Mouse (Mus musculus) hindbrain, embryonic 10.5 days (tissue): ENCODE data around the gene Mmp24. TPM values are rescaled to one million over a fixed set of nuclear protein-coding genes. Genes with fewer than 3 reads are reported as not detected.

Experiments
- DNase-seq: peaks from one replicate; pipeline ENCODE4 v3.0.0-alpha.2; 2017; ENCODE audit warnings: low spot score
- H3K27ac ChIP-seq: fragments of 300-500 bp; sonication (generic); 2 replicates; pipeline ENCODE4 v1.5.1; 2016; ENCODE audit warnings: mild to moderate bottlenecking, moderate library complexity
- H3K27me3 ChIP-seq: fragments of 300-500 bp; sonication (generic); 2 replicates; pipeline ENCODE4 v1.6.1; 2016; ENCODE audit warnings: mild to moderate bottlenecking; ENCODE audit not compliant: poor library complexity, insufficient read depth, severe bottlenecking
- H3K36me3 ChIP-seq: fragments of 300-500 bp; sonication (generic); 2 replicates; pipeline ENCODE4 v1.6.1; 2016; ENCODE audit warnings: mild to moderate bottlenecking, moderate library complexity
- H3K4me1 ChIP-seq: fragments of 300-500 bp; sonication (generic); replicated peaks from 2 replicates; pipeline ENCODE4 v1.6.1; 2016; ENCODE audit warnings: mild to moderate bottlenecking
- H3K4me3 ChIP-seq: fragments of 300-500 bp; sonication (generic); 2 replicates; pipeline ENCODE4 v1.5.1; 2016; ENCODE audit warnings: mild to moderate bottlenecking, moderate library complexity
- H3K9me3 ChIP-seq: fragments of 300-500 bp; sonication (generic); 2 replicates; pipeline ENCODE4 v1.6.1; 2016; ENCODE audit warnings: mild to moderate bottlenecking, moderate library complexity
- WGBS: fragments of 180-500 bp; shearing (Covaris S2); methylation state at CpG from one replicate; pipeline ENCODE4 v1.1.7; 2016; 5-methylcytosine and 5-hydroxymethylcytosine counted together
- polyA plus RNA-seq: library from polyadenylated mRNA; unstranded; fragments of >200 nt; fragmentation: Nextera tagmentation; extraction: Ambion mirVana; gene quantifications from 2 replicates; pipeline ENCODE4 v1.2.1, GENCODE M21; 2016

Mmp24 gene
- polyA plus RNA-seq, 1 experiment from 2014 or later = 2.5 TPM

DNA sequence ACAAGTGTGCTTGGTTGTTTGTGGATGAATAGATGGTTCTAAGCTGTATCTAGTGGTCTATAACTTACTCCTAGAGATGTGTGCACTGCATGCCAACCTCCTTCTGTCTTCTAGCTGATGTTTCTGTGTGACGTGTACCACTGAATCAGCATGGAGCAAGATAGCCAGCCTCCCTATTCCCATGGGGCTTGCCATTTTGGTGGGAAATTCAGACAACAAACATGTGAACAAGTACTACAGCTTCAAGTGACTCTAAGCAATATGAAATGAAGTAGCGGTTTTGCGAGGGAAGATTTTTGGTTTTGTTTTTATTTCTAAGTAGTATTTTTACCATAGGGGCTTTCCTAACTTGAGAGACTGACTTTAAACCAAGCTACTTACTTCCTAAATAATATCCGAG, 25.7 kb upstream of the Mmp24 start:
- peaks cover 15% of the 10 kb centered on the region for H3K4me1 ChIP-seq
- H3K4me3 ChIP-seq = no peak overlapping the region
- H3K27me3 ChIP-seq = peaks cover 29% of the 10 kb centered on the region
- DNase-seq = no peak
- 88% methylated on average over 4 of the region's 4 CpGs for WGBS
- H3K27ac ChIP-seq = no peak overlapping the region
- H3K9me3 ChIP-seq = no peaks in the 10 kb centered on the region
- no peaks in the 10 kb centered on the region for H3K36me3 ChIP-seq

DNA sequence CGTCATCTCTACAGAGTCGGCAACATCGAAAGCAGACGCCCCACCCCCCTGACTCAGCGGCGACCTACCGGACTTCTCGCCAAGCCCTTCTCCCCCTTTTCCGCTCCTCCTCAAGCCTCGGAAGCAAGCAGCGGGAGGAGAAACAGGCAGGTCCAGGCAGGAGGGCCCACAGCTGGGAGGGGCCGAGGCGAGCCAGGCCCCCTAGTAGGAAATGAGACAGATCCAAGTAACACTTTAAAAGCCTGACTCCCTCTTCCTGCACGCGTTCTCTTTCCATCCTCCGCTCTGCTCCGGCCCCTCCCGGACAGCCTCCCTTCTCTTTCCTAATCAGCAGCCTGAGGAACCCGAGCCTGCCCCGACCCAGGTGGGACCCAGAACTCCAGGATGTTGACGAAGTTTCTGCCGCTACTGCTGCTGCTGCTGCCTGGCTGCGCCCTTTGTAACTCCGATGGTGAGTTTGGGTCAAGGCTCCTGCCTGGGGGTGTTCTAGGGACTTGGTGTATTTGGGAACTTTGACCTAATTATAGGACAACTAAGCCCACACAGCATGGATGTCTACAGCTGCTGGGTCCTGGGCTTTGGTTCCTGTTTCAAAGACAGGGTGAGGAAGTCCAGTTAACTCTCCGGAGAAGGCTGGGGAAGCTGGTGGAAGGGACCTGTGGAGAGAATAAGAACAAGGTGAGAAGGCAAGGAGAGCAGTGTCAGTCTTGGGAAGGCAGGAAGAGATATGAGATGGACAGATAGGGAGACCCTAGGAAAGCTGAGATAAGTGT, 23.9 kb upstream of the Mmp24 start, which contains the start of gene Procr:
Procr (plus strand) TSS at position 104 of the 773 bp plus-strand sequence.
- Histone ChIP-seq H3K9me3 (no peaks in the 10 kb centered on the region), H3K27ac (peak within 1 kb of the TSS; percentile 53), H3K27me3 (peaks cover 29% of the 10 kb centered on the region), H3K4me1 (peaks cover 15% of the 10 kb centered on the region), H3K4me3 (peak within 1 kb of the TSS; percentile 53), H3K36me3 (no peaks in the 10 kb centered on the region)
- 3% methylated on average over 25 of the region's 25 CpGs for WGBS
- peak; percentile 33 for DNase-seq

DNA sequence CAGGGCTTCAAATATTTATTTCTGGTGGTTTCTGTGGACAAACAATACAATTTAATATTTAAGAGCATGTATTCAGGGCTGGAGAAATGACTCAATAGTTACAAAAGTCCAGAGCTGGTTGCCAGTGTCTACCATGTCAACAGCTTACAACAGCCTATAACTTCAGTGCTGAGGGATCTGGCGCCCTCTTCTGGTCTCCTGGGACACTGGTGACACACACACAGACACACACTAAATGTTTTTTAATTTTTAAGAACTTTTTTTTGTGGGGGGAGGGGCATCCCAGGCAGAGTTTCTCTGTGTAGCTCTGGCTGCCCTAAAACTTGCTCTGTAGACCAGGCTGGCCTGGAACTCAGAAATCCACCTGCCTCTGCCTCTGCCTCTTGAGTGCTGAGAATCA, 19.4 kb upstream of the Mmp24 start:
- peak; percentile 36 for DNase-seq
- Histone ChIP-seq H3K4me3 (no peak overlapping the region), H3K36me3 (no peaks in the 10 kb centered on the region), H3K27me3 (peaks cover 27% of the 10 kb centered on the region), H3K9me3 (no peaks in the 10 kb centered on the region), H3K4me1 (peaks cover 15% of the 10 kb centered on the region), H3K27ac (no peak overlapping the region)
- 8% methylated on average over 1 of the region's 1 CpGs for WGBS

DNA sequence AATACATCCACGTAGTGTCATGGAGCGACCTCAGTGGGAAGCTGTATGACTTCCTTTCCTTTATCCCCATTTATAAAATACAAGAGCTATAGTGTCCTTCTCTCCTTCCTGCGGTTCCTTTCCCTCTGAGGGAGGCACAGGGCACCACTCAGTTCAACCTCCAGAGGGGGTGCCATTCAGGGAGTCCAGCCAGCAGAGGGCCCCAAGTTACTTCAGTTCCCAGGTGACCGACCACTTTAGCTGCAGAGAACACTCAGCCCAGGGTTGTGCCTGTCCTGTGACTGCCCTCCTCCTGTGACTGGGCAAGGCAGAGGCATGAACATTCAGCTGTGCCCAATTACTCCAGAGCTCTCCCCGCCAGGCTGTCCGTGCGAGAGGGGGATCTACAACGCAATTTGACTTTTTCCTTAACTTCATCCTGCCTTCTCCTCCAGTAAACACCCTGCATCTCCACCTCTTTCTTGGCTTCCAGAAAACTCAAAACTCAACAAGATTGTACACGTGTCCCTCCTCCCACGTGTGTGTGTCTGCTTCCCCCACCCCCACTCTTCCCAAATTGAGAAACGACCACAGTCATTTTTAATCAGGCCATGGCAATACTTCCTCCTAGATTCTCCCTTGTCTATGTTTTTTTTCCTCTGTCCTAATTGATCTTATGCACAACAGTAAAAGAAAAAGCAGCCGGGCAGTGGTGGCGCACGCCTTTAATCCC, 18.1 kb upstream of the Mmp24 start:
- no peak for DNase-seq
- H3K4me3 ChIP-seq = no peak overlapping the region
- 66% methylated on average over 14 of the region's 14 CpGs for WGBS
- H3K27ac ChIP-seq = no peak overlapping the region
- H3K36me3 ChIP-seq = no peaks in the 10 kb centered on the region
- peaks cover 15% of the 10 kb centered on the region for H3K27me3 ChIP-seq
- 0 out of 2 replicates have a peak, but pooled peaks cover 6% of the 10 kb centered on the region for H3K4me1 ChIP-seq
- no peaks in the 10 kb centered on the region for H3K9me3 ChIP-seq

DNA sequence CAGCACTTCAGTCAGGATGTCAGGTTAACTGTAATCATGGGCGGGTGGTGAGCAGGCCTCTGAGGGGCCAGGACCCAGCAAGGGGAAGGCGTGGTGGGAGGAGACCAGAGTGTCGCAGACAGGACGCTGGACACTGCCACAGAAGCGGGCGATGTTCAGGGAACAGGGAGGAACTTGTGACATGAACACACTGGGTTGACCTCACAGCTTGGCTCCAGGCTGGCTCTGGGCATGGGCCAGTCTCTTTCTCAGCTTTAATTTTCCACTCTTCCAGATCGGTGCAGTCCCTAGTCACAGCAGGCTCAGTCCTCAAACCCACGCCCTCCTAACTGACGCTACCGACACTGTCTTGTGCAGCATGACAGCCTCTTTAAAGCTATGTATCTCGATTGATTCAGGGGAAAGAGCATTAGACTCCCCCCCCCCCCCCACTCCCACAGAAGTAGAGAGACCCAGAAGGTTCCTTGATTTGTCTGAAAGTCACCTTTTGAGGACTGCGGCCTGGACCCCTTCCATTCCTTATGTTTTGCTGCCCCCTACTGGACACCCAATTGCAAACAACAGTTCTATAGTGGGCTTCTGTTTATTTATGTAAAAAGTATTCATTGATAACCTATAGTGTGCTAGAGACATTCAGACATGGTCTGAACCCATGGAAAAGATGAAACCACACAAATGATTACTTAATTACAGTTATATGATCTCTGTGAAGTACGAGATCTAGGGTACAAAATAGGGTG, 10.3 kb upstream of the Mmp24 start:
- no peaks in the 10 kb centered on the region for H3K4me1 ChIP-seq
- no peak overlapping the region for H3K27ac ChIP-seq
- peak; percentile 69 for DNase-seq
- H3K36me3 ChIP-seq = no peaks in the 10 kb centered on the region
- H3K9me3 ChIP-seq = no peaks in the 10 kb centered on the region
- 56% methylated on average over 13 of the region's 13 CpGs for WGBS
- H3K4me3 ChIP-seq = no peak overlapping the region
- peaks cover 3% of the 10 kb centered on the region; the same call in 1 of the 2 replicates for H3K27me3 ChIP-seq

DNA sequence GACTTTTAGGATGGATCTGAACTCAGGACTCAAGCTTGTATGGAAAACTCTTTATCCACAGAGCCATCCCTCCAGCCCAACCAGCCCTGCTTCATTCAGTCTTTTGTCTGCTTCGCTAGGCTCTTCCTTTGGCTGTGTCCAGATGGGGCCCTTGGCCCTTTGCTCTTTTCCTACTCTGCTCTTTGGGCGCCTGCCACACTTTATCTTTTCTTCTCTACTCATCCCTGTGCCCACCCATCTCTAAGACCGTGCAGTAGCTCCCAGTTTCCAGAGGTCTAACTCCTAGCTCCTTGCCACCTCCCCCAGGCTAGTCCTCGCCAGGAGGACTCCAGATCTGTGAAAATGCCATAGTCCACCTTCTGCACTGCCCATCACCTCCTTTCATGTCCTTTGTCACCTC, 1.5 kb upstream of the Mmp24 start:
- no peak for DNase-seq
- H3K4me1 ChIP-seq = peaks cover 14% of the 10 kb centered on the region
- H3K36me3 ChIP-seq = no peaks in the 10 kb centered on the region
- H3K4me3 ChIP-seq = no peak overlapping the region
- no peaks in the 10 kb centered on the region for H3K9me3 ChIP-seq
- peaks cover 57% of the 10 kb centered on the region for H3K27me3 ChIP-seq
- 72% methylated on average over 4 of the region's 4 CpGs for WGBS
- H3K27ac ChIP-seq = no peak overlapping the region

DNA sequence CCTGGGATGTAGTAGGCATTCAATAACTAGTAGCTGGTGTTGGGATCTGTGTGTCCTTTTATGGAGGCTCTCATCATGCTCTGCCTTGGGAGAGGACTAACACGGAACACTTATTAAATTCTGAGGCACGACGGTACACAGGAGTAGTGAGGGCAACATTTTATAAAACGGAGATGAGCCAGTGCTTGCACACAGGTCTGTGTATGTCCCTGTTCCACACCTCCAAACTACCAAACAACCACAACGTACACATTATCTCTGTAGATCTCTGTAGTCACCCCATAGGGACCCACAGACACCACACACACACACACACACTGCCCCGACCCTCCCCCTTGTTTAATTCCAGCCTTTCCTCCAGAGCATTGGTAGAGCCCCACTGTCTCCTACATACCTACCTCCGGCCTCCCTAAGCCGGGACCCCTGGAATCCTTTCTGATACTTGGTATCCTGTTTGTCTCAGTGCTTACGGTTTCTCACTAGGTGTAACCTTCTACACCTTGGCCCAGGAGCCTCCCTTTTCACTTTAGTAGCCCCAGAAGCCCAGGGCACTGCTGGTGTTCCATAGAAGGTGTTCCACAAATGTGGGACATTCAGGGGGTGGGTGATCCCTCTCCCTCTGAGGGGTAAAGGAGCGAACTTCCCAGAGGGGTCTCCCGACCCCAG, 748 bp upstream of the Mmp24 start:
- WGBS = 57% methylated on average over 11 of the region's 11 CpGs
- H3K27me3 ChIP-seq = peaks cover 54% of the 10 kb centered on the region
- H3K4me3 ChIP-seq = peak overlapping the region; percentile 73
- no peaks in the 10 kb centered on the region for H3K9me3 ChIP-seq
- H3K4me1 ChIP-seq = peaks cover 18% of the 10 kb centered on the region
- DNase-seq = no peak
- H3K36me3 ChIP-seq = no peaks in the 10 kb centered on the region
- H3K27ac ChIP-seq = no peak overlapping the region

DNA sequence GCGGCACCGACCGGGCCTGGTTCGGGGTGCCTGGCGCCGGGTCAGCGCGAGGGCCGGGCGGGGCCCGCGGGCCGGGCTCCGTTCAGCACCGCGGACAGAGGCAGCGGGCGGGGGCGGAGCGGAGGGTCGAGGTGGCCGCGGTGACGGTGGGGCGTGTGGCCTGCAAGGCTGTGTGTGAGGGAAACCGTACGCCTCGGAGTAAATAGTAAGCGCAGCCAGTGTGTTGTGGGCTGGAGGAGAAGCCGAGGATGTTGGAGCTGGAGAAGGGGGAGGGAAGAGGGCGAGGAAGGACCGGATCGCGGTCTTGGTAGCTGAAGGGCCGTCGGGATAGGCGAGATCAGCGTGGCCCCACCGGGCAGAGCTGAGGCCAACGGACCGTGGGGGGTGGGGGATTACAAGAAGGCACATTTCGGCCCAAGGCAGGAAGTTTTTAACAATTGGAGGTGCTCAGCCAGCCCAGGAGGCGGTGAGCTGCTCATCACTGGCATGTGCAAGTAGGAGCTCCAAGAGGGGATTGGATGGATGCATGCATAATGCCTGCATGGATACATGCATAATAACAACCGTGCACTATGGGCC, 632 bp downstream of the Mmp24 start:
- Histone ChIP-seq H3K36me3 (no peaks in the 10 kb centered on the region), H3K27me3 (peaks cover 54% of the 10 kb centered on the region), H3K4me1 (peaks cover 18% of the 10 kb centered on the region), H3K27ac (peak overlapping the region; percentile 83), H3K4me3 (peak overlapping the region; percentile 73), H3K9me3 (no peaks in the 10 kb centered on the region)
- 1% methylated on average over 44 of the region's 44 CpGs for WGBS
- peak; percentile 71 for DNase-seq

DNA sequence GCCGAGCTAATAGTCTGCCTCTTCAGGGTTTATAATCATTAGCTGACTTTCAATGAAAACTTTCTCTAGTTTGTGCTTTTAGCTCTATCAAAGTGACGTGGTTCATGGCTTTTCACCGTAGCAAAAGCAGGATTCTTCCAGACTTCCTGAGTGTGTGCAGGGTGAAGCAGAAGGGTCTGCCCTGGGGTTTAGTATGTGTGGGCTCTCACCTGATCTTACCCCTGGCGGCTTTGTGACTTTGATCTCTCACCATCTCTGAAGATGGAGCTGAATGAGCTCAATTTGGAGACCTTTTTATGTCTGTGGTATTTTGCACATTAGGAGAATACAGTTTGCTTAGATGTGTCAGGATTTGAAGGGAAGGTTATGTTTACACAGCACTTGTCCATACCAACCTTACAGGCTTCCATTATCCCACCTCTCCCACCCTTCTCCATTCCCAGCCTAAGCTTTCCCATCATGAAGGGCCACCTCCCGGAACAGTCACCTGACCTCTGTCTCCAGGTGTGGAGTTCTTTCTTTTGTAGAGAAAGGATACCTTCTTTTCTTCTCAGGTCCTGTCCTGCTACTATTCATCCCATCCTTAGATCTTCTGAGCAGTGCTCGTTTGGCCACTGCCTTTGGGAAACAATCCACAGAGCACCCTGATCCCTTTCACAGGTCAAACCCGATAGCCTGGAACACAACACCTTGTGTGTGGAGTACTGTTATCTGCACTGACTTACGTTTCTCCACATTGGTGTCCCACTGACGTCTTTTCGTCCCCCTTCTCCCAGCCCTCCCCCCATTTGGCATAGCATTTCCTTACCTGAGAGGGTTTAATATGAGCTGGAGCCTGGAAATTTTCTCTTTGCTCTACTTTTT, 1.9 kb downstream of the Mmp24 start:
- no peaks in the 10 kb centered on the region for H3K36me3 ChIP-seq
- no peaks in the 10 kb centered on the region for H3K9me3 ChIP-seq
- 74% methylated on average over 10 of the region's 10 CpGs for WGBS
- no peak overlapping the region for H3K4me3 ChIP-seq
- peaks cover 18% of the 10 kb centered on the region for H3K4me1 ChIP-seq
- H3K27me3 ChIP-seq = peaks cover 50% of the 10 kb centered on the region
- no peak for DNase-seq
- no peak overlapping the region for H3K27ac ChIP-seq

DNA sequence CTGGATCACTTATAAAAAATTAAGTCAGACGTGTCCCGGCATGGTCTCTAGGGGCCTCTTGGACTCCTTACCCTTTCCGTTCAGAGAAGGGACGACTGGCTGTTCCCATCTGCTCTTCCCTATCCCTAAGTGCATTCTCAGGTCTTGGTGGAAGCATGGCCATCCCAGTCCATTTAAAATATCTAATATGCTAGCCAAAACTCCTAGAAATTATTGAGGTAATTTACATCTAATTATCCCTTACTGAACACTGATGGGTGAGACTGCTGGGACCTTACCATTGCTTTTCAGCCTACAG, 2.5 kb downstream of the Mmp24 start:
- Histone ChIP-seq H3K27ac (no peak overlapping the region), H3K4me1 (peaks cover 18% of the 10 kb centered on the region), H3K27me3 (peaks cover 47% of the 10 kb centered on the region), H3K9me3 (no peaks in the 10 kb centered on the region), H3K36me3 (no peaks in the 10 kb centered on the region), H3K4me3 (no peak overlapping the region)
- no peak for DNase-seq
- 77% methylated on average over 4 of the region's 4 CpGs for WGBS

DNA sequence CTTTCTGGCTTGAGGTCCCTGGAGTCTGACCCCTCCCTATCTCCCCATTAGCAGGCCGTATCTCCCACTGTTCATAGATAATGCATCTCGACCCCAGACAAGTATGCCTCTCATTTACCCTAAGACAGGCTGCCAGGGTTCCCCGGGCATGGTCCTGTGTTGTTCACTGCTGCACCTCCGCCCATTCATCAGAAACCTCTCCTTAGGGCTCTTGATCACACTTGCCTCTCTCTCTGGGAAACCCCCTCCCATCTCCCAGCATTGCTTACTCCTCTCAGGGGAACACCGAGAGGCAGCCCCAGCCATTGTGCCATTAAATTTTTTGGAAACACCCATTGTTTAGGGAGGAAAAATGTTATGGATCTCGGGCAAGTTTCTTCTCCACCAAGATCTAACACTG, 2.9 kb downstream of the Mmp24 start:
- DNase-seq = no peak
- Histone ChIP-seq H3K9me3 (no peaks in the 10 kb centered on the region), H3K4me3 (no peak overlapping the region), H3K4me1 (peaks cover 18% of the 10 kb centered on the region), H3K36me3 (no peaks in the 10 kb centered on the region), H3K27ac (no peak overlapping the region), H3K27me3 (peaks cover 43% of the 10 kb centered on the region)
- WGBS = 66% methylated on average over 6 of the region's 6 CpGs

DNA sequence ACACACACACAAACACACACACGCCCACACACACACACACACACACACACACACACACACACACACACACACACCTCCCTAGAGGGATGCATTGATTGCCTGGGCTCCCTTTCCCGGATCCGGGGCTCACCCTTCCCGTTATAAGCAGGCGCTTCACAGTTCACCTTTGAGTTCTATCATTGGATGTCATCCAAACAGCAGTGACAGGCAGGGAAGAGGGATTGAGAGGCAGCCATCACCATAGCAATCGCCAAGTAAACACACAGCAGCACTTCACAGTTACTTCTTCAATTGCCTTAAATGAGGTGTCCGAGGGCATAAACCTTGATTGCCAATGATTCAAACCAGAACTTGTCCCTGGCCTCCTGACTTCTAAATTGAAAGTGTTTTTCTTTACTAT, 3.9 kb downstream of the Mmp24 start:
- no peak for DNase-seq
- no peak overlapping the region for H3K27ac ChIP-seq
- H3K9me3 ChIP-seq = no peaks in the 10 kb centered on the region
- H3K4me3 ChIP-seq = no peak overlapping the region
- no peaks in the 10 kb centered on the region for H3K36me3 ChIP-seq
- 72% methylated on average over 7 of the region's 7 CpGs for WGBS
- peaks cover 32% of the 10 kb centered on the region for H3K27me3 ChIP-seq
- H3K4me1 ChIP-seq = peaks cover 18% of the 10 kb centered on the region
